Mouse (Mus musculus) stomach, postnatal 0 days (tissue): ENCODE measurements at regions not wholly inside any gene's neighbourhood (a gene's known extent, or its start where the extent isn't known, plus 50 kb on each side); places are given as distances from the start of the nearest gene placed in this dataset.

Experiments used
- ATAC-seq: fragments of 200-750 bp; cut with Nextera tagmentation; 2 replicates; pipeline ENCODE4 v1.8.0; 2017; ENCODE audit not compliant: low FRiP score, low TSS enrichment
- DNase-seq: peaks from one replicate; pipeline ENCODE4 v3.0.0-alpha.2; 2016; ENCODE audit warnings: low spot score
- H3K27ac ChIP-seq: fragments of 300-500 bp; sonication (generic); replicated peaks from 2 replicates; pipeline ENCODE4 v1.5.1; 2014; ENCODE audit warnings: mild to moderate bottlenecking, control low read depth
- H3K27me3 ChIP-seq: fragments of 300-500 bp; sonication (generic); 2 replicates; pipeline ENCODE4 v1.6.1; 2014; ENCODE audit warnings: low read length; ENCODE audit not compliant: control insufficient read depth, insufficient read depth
- H3K36me3 ChIP-seq: fragments of 300-500 bp; sonication (generic); 2 replicates; pipeline ENCODE4 v1.6.1; 2014; ENCODE audit warnings: low read length, mixed read lengths; ENCODE audit not compliant: control insufficient read depth, insufficient read depth
- H3K4me1 ChIP-seq: fragments of 300-500 bp; sonication (generic); replicated peaks from 2 replicates; pipeline ENCODE4 v1.6.1; 2014; ENCODE audit warnings: antibody characterized with exemption; ENCODE audit not compliant: control insufficient read depth, insufficient read depth
- H3K4me2 ChIP-seq: fragments of 300-500 bp; sonication (generic); replicated peaks from 2 replicates; pipeline ENCODE4 v1.6.1; 2014; ENCODE audit warnings: low read depth, mild to moderate bottlenecking, control low read depth, moderate library complexity
- H3K4me3 ChIP-seq: fragments of 300-500 bp; sonication (generic); 2 replicates; pipeline ENCODE4 v1.5.1; 2014; ENCODE audit warnings: low read depth, low read length, control low read depth
- H3K9ac ChIP-seq: fragments of 300-500 bp; sonication (generic); 2 replicates; pipeline ENCODE4 v1.6.1; 2014; ENCODE audit warnings: mild to moderate bottlenecking, low read length, control low read depth, mixed read lengths
- H3K9me3 ChIP-seq: fragments of 300-500 bp; sonication (generic); 2 replicates; pipeline ENCODE4 v1.6.1; 2016; ENCODE audit warnings: low read length; ENCODE audit not compliant: control insufficient read depth
- CTCF ChIP-seq: IDR thresholded peaks from 2 replicates; pipeline ENCODE4 v1.5.1; 2016; ENCODE audit warnings: antibody characterized with exemption, low read depth, mild to moderate bottlenecking, moderate library complexity
- EP300 ChIP-seq: optimal IDR thresholded peaks from 2 replicates; pipeline ENCODE3; 2016; ENCODE audit warnings: antibody characterized with exemption
- WGBS: fragments of 180-500 bp; shearing (Covaris S2); extraction: QIAGEN DNeasy Blood & Tissue Kit; methylation state at CpG from one replicate; pipeline ENCODE4 v1.1.7; 2014; 5-methylcytosine and 5-hydroxymethylcytosine counted together

- H3K9me3 ChIP-seq, result 0 out of 2 replicates have a peak, but pooled peaks cover 2% of the 10 kb centered on the region
- H3K4me3 ChIP-seq, result no peak overlapping the region
- no peak overlapping the region for H3K27ac ChIP-seq
- no peaks in the 10 kb centered on the region for H3K36me3 ChIP-seq
- no peaks in the 10 kb centered on the region for H3K27me3 ChIP-seq
- ATAC-seq, result no peak
- 71% methylated on average over 2 of the region's 2 CpGs for WGBS
- TF ChIP-seq EP300 (no peak), CTCF (no peak)
- H3K4me2 ChIP-seq, result no peak overlapping the region
- DNase-seq, result no peak
- H3K9ac ChIP-seq, result no peak overlapping the region
- no peaks in the 10 kb centered on the region for H3K4me1 ChIP-seq
These were observed 218.0 kb downstream of the Lrig3 start for GRCm38 (mm10) chr10:126183961-126184360.

- H3K27ac ChIP-seq, result no peak overlapping the region
- no peak for ATAC-seq
- DNase-seq, result no peak
- no peaks in the 10 kb centered on the region for H3K27me3 ChIP-seq
- no peaks in the 10 kb centered on the region for H3K36me3 ChIP-seq
- no peaks in the 10 kb centered on the region for H3K4me1 ChIP-seq
- no peak for TF ChIP-seq CTCF
- no peak overlapping the region for H3K9ac ChIP-seq
- 77% methylated on average over 5 of the region's 5 CpGs for WGBS
- H3K4me2 ChIP-seq, result no peak overlapping the region
- no peak overlapping the region for H3K4me3 ChIP-seq
- H3K9me3 ChIP-seq, result 0 out of 2 replicates have a peak, but pooled peaks cover 2% of the 10 kb centered on the region
These were observed 219.4 kb downstream of the Lrig3 start for GRCm38 (mm10) chr10:126185410-126185809.

GRCm38 (mm10) chr10:126186086-126186485 lies 220.1 kb downstream of the Lrig3 start:
- WGBS, result 77% methylated on average over 10 of the region's 10 CpGs
- H3K36me3 ChIP-seq, result no peaks in the 10 kb centered on the region
- H3K9me3 ChIP-seq, result 0 out of 2 replicates have a peak, but pooled peaks cover 2% of the 10 kb centered on the region
- no peak overlapping the region for H3K27ac ChIP-seq
- no peaks in the 10 kb centered on the region for H3K4me1 ChIP-seq
- TF ChIP-seq CTCF (no peak), EP300 (no peak)
- no peak for ATAC-seq
- no peaks in the 10 kb centered on the region for H3K27me3 ChIP-seq
- DNase-seq, result no peak
- H3K4me3 ChIP-seq, result no peak overlapping the region
- no peak overlapping the region for H3K9ac ChIP-seq
- H3K4me2 ChIP-seq, result no peak overlapping the region

GRCm38 (mm10) chr10:126189001-126189400 lies 223.0 kb downstream of the Lrig3 start:
- no peak for DNase-seq
- no peak overlapping the region for H3K4me3 ChIP-seq
- H3K27me3 ChIP-seq, result no peaks in the 10 kb centered on the region
- H3K36me3 ChIP-seq, result no peaks in the 10 kb centered on the region
- WGBS, result 65% methylated on average over 10 of the region's 10 CpGs
- 0 out of 2 replicates have a peak, but pooled peaks cover 2% of the 10 kb centered on the region for H3K9me3 ChIP-seq
- ATAC-seq, result no peak
- H3K4me2 ChIP-seq, result no peak overlapping the region
- TF ChIP-seq EP300, result no peak
- TF ChIP-seq CTCF, result no peak
- no peaks in the 10 kb centered on the region for H3K4me1 ChIP-seq
- no peak overlapping the region for H3K9ac ChIP-seq
- H3K27ac ChIP-seq, result no peak overlapping the region
